Mouse (Mus musculus): ENCODE measurements at regions not wholly inside any gene's neighbourhood (a gene's known extent, or its start where the extent isn't known, plus 50 kb on each side); places are given as distances from the start of the nearest gene placed in this dataset.
"Not testable (repeated sequence)": the region's sequence is repeated elsewhere in the genome, so short reads cannot be mapped to it uniquely, and the experiment has no call there.

DNA sequence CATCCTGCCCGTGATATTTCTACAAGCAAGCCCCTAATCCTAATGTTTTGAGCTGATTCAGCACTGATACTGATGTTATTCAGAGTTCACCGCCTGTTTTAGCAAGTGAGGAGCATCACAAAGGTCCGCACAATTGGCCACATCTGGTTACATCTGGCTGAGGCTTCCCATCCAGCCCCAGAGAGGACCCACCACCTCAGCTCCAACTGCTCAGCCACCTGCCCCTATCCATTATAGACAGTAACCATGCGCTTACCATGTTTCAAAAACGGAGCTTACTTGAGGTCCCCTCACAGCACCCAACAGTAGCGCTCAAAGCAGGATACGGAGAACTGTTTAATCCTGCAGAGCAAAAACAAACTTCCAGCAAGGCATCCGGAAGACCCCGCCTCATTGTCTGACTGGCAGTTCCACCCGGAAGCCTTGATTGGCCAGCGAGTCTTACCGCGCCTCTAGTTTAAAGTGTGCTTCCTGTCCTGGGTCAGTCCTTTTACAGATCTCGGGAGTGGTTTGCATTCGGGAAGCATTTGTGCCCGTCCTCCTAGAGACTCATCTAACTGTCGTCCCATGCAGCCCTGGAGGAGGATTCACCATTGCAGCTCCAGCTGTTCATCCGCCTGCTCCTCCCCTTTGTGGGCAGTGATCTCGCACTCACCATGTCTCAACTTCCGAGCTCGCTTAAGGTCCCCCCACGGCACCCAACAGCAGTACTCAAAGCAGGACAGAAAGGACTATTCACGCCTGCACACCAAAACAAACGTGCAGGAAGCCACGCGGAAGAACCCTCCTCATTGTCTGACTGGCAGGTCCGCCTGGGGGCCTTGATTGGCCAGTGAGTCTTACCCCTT is 69.9 kb upstream of the Zfp825 start:
- peak; percentile 59 for DNase-seq (ENCODE audit: low spot score)

- DNase-seq (ENCODE audit: low spot score), result not testable (repeated sequence)
These were observed 70.5 kb upstream of the Zfp825 start for GRCm38 (mm10) chr13:74564331-74564727.

GRCm38 (mm10) chr13:74569967-74570366 is 69.4 kb upstream of the Erap1 start:
- not testable (repeated sequence) for DNase-seq (ENCODE audit: low spot score)
